9 mouse cellular contexts compared by ENCODE assay signal in genomic region chrX:77432001-77432565, GRCm38 (mm10).
A peak's percentile ranks its signal among the peaks of the same experiment; 100 is the strongest.
DNase-seq lines count a peak whose midpoint lies in the region; ATAC-seq and TF ChIP-seq lines count a peak whose summit lies in the region.
"Had no signal": no experiment of that assay in that cellular context is flagged by ENCODE, and none has a peak within 500 bp of the region (broad histone marks: within the 10 kb centered on the region; RNA-seq: fewer than 3 reads in every experiment).

No protein-coding gene starts in this region.

- H3K27ac ChIP-seq in heart, embryonic 14.5 days (replicated peaks in 1 of 2; ENCODE audit: control insufficient read depth in 1 of 2, insufficient read depth in 1 of 2, low read depth in 2 of 2, low read length in 2 of 2) = peak overlapping the region; percentile 33 to 41; a peak in 2 of 4 replicates
- H3K27ac ChIP-seq in cortical plate, adult 2 months (ENCODE audit: insufficient read depth, low read length) = peak overlapping the region; percentile 71
- H3K27ac ChIP-seq in limb, embryonic 14.5 days (replicated peaks; ENCODE audit: low read depth, low read length) = 0 out of 2 replicates have a peak overlapping the region, but pooled peaks have one; percentile 19

- ATAC-seq in heart, embryonic 14.5 days (ENCODE audit: insufficient number of reproducible peaks, insufficient read depth, low FRiP score, low read depth) = no peak
- no peak for ATAC-seq in limb, embryonic 14.5 days (ENCODE audit: low FRiP score, low read depth)

- TF ChIP-seq CTCF in cortical plate, adult 2 months (IDR thresholded peaks at IDR 0.05; ENCODE audit: extremely low read depth, insufficient read depth, low read length) = no peak

- no peak overlapping the region for H3K4me3 ChIP-seq in heart, embryonic 14.5 days (ENCODE audit: control insufficient read depth in 1 of 2, insufficient read depth in 1 of 2, low read depth in 1 of 2, low read length in 2 of 2)
- H3K4me3 ChIP-seq in cortical plate, adult 2 months (ENCODE audit: insufficient read depth, low read length) = no peak overlapping the region
- H3K4me3 ChIP-seq in limb, embryonic 14.5 days (replicated peaks; ENCODE audit: low read length) = no peak overlapping the region

- no peaks in the 10 kb centered on the region for H3K27me3 ChIP-seq in heart, embryonic 14.5 days (ENCODE audit: control insufficient read depth, insufficient read depth, low read length)
- H3K27me3 ChIP-seq in limb, embryonic 14.5 days (ENCODE audit: control insufficient read depth, insufficient read depth, low read length) = no peaks in the 10 kb centered on the region
- H3K27me3 ChIP-seq: CH12.LX had no signal

- WGBS in heart, embryonic 14.5 days = 46% methylated on average over 2 of the region's 2 CpGs
- WGBS in limb, embryonic 14.5 days = 69% methylated on average over 2 of the region's 2 CpGs

- no peak overlapping the region for H3K4me2 ChIP-seq in heart, embryonic 14.5 days (ENCODE audit: low read length)
- no peak overlapping the region for H3K4me2 ChIP-seq in limb, embryonic 14.5 days (replicated peaks; ENCODE audit: low read depth, low read length, severe bottlenecking)

- DNase-seq in heart, adult 9 months (ENCODE audit: low spot score in 2 of 2) = no peak
- DNase-seq in adipocyte (ENCODE audit: low spot score) = peak; percentile 14
- no peak for DNase-seq in limb, embryonic 14.5 days (ENCODE audit: low spot score)
- DNase-seq in thymus, postnatal 25 days = no peak
- no peak for DNase-seq in kidney, postnatal 25 days
- DNase-seq in right cerebral cortex, postnatal 25 days = no peak

- peaks cover 0 to 2% of the 10 kb centered on the region in 2 experiments; a peak in 1 of 4 replicates for H3K4me1 ChIP-seq in heart, embryonic 14.5 days (ENCODE audit: control insufficient read depth in 2 of 2, insufficient read depth in 2 of 2, low read length in 2 of 2)
- peaks cover 2% of the 10 kb centered on the region; the same call in 1 of the 2 replicates for H3K4me1 ChIP-seq in cortical plate, adult 2 months (ENCODE audit: control insufficient read depth, insufficient read depth, low read length)
- H3K4me1 ChIP-seq in limb, embryonic 14.5 days (ENCODE audit: control insufficient read depth, insufficient read depth, low read length) = peaks cover 5% of the 10 kb centered on the region

- no peaks in the 10 kb centered on the region for H3K36me3 ChIP-seq in heart, embryonic 14.5 days (ENCODE audit: control insufficient read depth, insufficient read depth, low read length)
- H3K36me3 ChIP-seq in limb, embryonic 14.5 days (ENCODE audit: control insufficient read depth, insufficient read depth, low read length) = no peaks in the 10 kb centered on the region

- no peak for TF ChIP-seq POLR2A in cortical plate, adult 2 months (IDR thresholded peaks at IDR 0.05; ENCODE audit: extremely low read depth, insufficient read depth, low read length)
- TF ChIP-seq POLR2A in limb, embryonic 14.5 days (IDR thresholded peaks at IDR 0.05; ENCODE audit: borderline replicate concordance, extremely low read depth, insufficient read depth, insufficient read length) = no peak

- no peak overlapping the region for H3K9ac ChIP-seq in heart, embryonic 14.5 days (ENCODE audit: low read length)
- no peak overlapping the region for H3K9ac ChIP-seq in limb, embryonic 14.5 days (ENCODE audit: low read depth, low read length, severe bottlenecking)

- no peaks in the 10 kb centered on the region for H3K9me3 ChIP-seq in heart, embryonic 14.5 days (ENCODE audit: control insufficient read depth, low read length)
- H3K9me3 ChIP-seq in limb, embryonic 14.5 days (ENCODE audit: control insufficient read depth, low read length) = no peaks in the 10 kb centered on the region

Comparison
In these comparisons a context has a peak if more than half of its experiments do, and no peak if none do; other contexts are left out.
1. H3K27ac ChIP-seq: peak in every context shown above with its lines; median percentile 71 in cortical plate, adult 2 months; 37 in heart, embryonic 14.5 days; 19 in limb, embryonic 14.5 days.